Mouse (Mus musculus) liver, postnatal 0 days (tissue): ENCODE data around the gene Vipr1.

Experiments
- CTCF ChIP-seq: sonication (generic); IDR thresholded peaks from 2 replicates; pipeline ENCODE4 v1.5.1; 2016; ENCODE audit warnings: antibody characterized with exemption, low read depth
- EP300 ChIP-seq: IDR thresholded peaks from 2 replicates; pipeline ENCODE4 v1.6.1; 2016; ENCODE audit warnings: antibody characterized with exemption, low read depth, mild to moderate bottlenecking

- TF ChIP-seq EP300 (no peak), CTCF (peak; percentile 77)
Observed at GRCm38 (mm10) chr9:121671300-121671699, 28.8 kb downstream of the Vipr1 start.
